Mouse (Mus musculus) CH12.LX (cell line): Measurements from ENCODE around the gene Afg1l. TPM values are rescaled to one million over a fixed set of nuclear protein-coding genes. Genes with fewer than 3 reads are reported as not detected.

Experiments
- DNase-seq: peaks from one replicate; pipeline ENCODE4 v3.0.0-alpha.2; 2013; ENCODE audit errors: extremely low read depth
- H3K27ac ChIP-seq: 2 replicates; pipeline ENCODE4 v1.5.1; 2012; ENCODE audit warnings: low read depth, mild to moderate bottlenecking, control low read depth, moderate library complexity; ENCODE audit not compliant: insufficient read depth
- H3K27me3 ChIP-seq: replicated peaks from 2 replicates; pipeline ENCODE3; 2012; ENCODE audit warnings: inconsistent platforms
- H3K36me3 ChIP-seq, 2 experiments: replicated peaks in 1 of 2; 2 replicates each; pipeline versions ENCODE3 to v1.6.1; 2012; ENCODE audit warnings: inconsistent platforms in 1 of 2, low read length in 1 of 2, mild to moderate bottlenecking in 1 of 2, mixed read lengths in 1 of 2, moderate library complexity in 1 of 2; ENCODE audit not compliant: control insufficient read depth in 1 of 2, insufficient read depth in 1 of 2
- H3K4me1 ChIP-seq, 2 experiments: 2 replicates each; pipeline ENCODE4 v1.6.1; 2012; ENCODE audit warnings: inconsistent platforms in 1 of 2, moderate library complexity in 1 of 2; ENCODE audit not compliant: insufficient read depth in 2 of 2, control insufficient read depth in 1 of 2
- H3K4me2 ChIP-seq: 2 replicates; pipeline ENCODE4 v1.6.1; 2012; ENCODE audit warnings: low read depth, mild to moderate bottlenecking, control low read depth; ENCODE audit not compliant: poor library complexity, insufficient read depth, severe bottlenecking
- H3K4me3 ChIP-seq, 3 experiments: fragments of 150-350 bp in 1 of 3; sonication (generic) in 1 of 3; replicated peaks in 1 of 3; 2 replicates each; pipeline versions ENCODE3 to v1.5.1; 2011 to 2012; ENCODE audit warnings: low read depth in 2 of 3, low read length in 2 of 3, mild to moderate bottlenecking in 2 of 3, moderate library complexity in 2 of 3, control low read depth in 1 of 3, improper control_type of control experiment in 1 of 3, inconsistent platforms in 1 of 3, mixed read lengths in 1 of 3; ENCODE audit not compliant: poor library complexity in 1 of 3
- H3K79me2 ChIP-seq: replicated peaks from 2 replicates; pipeline ENCODE4 v1.6.1; 2012; ENCODE audit warnings: mild to moderate bottlenecking, moderate library complexity; ENCODE audit not compliant: control insufficient read depth, poor library complexity, insufficient read depth, severe bottlenecking; ENCODE audit errors: extremely low read depth
- H3K9ac ChIP-seq: 2 replicates; pipeline ENCODE4 v1.6.1; 2012; ENCODE audit warnings: low read depth, mild to moderate bottlenecking, control low read depth, moderate library complexity; ENCODE audit not compliant: insufficient read depth
- H3K9me3 ChIP-seq: replicated peaks from 2 replicates; pipeline ENCODE3; 2012; ENCODE audit warnings: low read length, inconsistent platforms, mixed read lengths
- CHD1 ChIP-seq: IDR thresholded peaks from 2 replicates; pipeline ENCODE4 v1.6.1; 2012; ENCODE audit warnings: low read depth, low read length, improper control_type of control experiment, inconsistent platforms
- CHD2 ChIP-seq: IDR thresholded peaks from 2 replicates; pipeline ENCODE4 v1.6.1; 2011; ENCODE audit warnings: low read length, improper control_type of control experiment
- E2F4 ChIP-seq: IDR thresholded peaks from 2 replicates; pipeline ENCODE4 v1.6.1; 2011; ENCODE audit warnings: low read depth, low read length, improper control_type of control experiment; ENCODE audit not compliant: insufficient replicate concordance
- GABPA ChIP-seq: IDR thresholded peaks from 2 replicates; pipeline ENCODE4 v1.6.1; 2012; ENCODE audit warnings: low read depth, low read length, improper control_type of control experiment, inconsistent platforms; ENCODE audit not compliant: insufficient replicate concordance
- HCFC1 ChIP-seq: IDR thresholded peaks from 2 replicates; pipeline ENCODE4 v1.6.1; 2012; ENCODE audit warnings: low read depth, mild to moderate bottlenecking, inconsistent platforms, low read length, improper control_type of control experiment
- IRF4 ChIP-seq: IDR thresholded peaks from 2 replicates; pipeline ENCODE4 v1.6.1; 2014; ENCODE audit warnings: low read depth, mild to moderate bottlenecking, inconsistent platforms, low read length, improper control_type of control experiment
- JUN ChIP-seq: IDR thresholded peaks from 2 replicates; pipeline ENCODE4 v1.6.1; 2011; ENCODE audit warnings: low read depth, mild to moderate bottlenecking, low read length, improper control_type of control experiment, moderate library complexity; ENCODE audit not compliant: insufficient read depth
- JUND ChIP-seq: conservative IDR thresholded peaks from 2 replicates; pipeline ENCODE4 v1.6.1; 2011; ENCODE audit warnings: low read depth, low read length, improper control_type of control experiment
- MAFK ChIP-seq: IDR thresholded peaks from 2 replicates; pipeline ENCODE4 v1.6.1; 2011; ENCODE audit warnings: low read length, improper control_type of control experiment; ENCODE audit not compliant: insufficient replicate concordance
- MAX ChIP-seq: IDR thresholded peaks from 2 replicates; pipeline ENCODE4 v1.6.1; 2011; ENCODE audit warnings: low read length, improper control_type of control experiment
- MEF2A ChIP-seq: IDR thresholded peaks from 2 replicates; pipeline ENCODE4 v1.6.1; 2014; ENCODE audit warnings: low read depth, mild to moderate bottlenecking, inconsistent platforms, low read length, improper control_type of control experiment, borderline replicate concordance
- MXI1 ChIP-seq: IDR thresholded peaks from 2 replicates; pipeline ENCODE4 v1.6.1; 2011; ENCODE audit warnings: mild to moderate bottlenecking, low read depth, low read length, improper control_type of control experiment
- NELFE ChIP-seq: IDR thresholded peaks from 2 replicates; pipeline ENCODE4 v1.6.1; 2011; ENCODE audit warnings: low read depth, low read length, improper control_type of control experiment
- NRF1 ChIP-seq: IDR thresholded peaks from 2 replicates; pipeline ENCODE4 v1.6.1; 2014; ENCODE audit warnings: low read depth, mild to moderate bottlenecking, inconsistent platforms, low read length, improper control_type of control experiment, moderate library complexity
- POLR2A ChIP-seq: IDR thresholded peaks from 2 replicates; pipeline ENCODE4 v1.6.1; 2011; ENCODE audit warnings: low read depth, mild to moderate bottlenecking, improper control_type of control experiment, low read length
- RCOR1 ChIP-seq: conservative IDR thresholded peaks from 2 replicates; pipeline ENCODE4 v1.6.1; 2012; ENCODE audit warnings: low read depth, mild to moderate bottlenecking, inconsistent platforms, low read length, improper control_type of control experiment
- TBP ChIP-seq: conservative IDR thresholded peaks from 2 replicates; pipeline ENCODE4 v1.6.1; 2011; ENCODE audit warnings: low read depth, low read length, improper control_type of control experiment
- UBTF ChIP-seq: IDR thresholded peaks from 2 replicates; pipeline ENCODE4 v1.6.1; 2012; ENCODE audit warnings: low read depth, mild to moderate bottlenecking, inconsistent platforms, low read length, improper control_type of control experiment, moderate library complexity
- USF1 ChIP-seq: IDR thresholded peaks from 2 replicates; pipeline ENCODE4 v1.6.1; 2014; ENCODE audit warnings: low read depth, mild to moderate bottlenecking, inconsistent platforms, low read length, improper control_type of control experiment
- USF2 ChIP-seq: conservative IDR thresholded peaks from 2 replicates; pipeline ENCODE4 v1.6.1; 2011; ENCODE audit warnings: low read depth, low read length, improper control_type of control experiment
- ZC3H11A ChIP-seq: IDR thresholded peaks from 2 replicates; pipeline ENCODE4 v1.6.1; 2012; ENCODE audit warnings: low read depth, mild to moderate bottlenecking, inconsistent platforms, low read length, improper control_type of control experiment
- ZKSCAN1 ChIP-seq: IDR thresholded peaks from 2 replicates; pipeline ENCODE4 v1.6.1; 2012; ENCODE audit warnings: low read depth, inconsistent platforms, low read length, improper control_type of control experiment, borderline replicate concordance
- ZMIZ1 ChIP-seq: IDR thresholded peaks from 2 replicates; pipeline ENCODE4 v1.6.1; 2012; ENCODE audit warnings: low read depth, mild to moderate bottlenecking, inconsistent platforms, low read length, improper control_type of control experiment
- ZNF384 ChIP-seq: IDR thresholded peaks from 2 replicates; pipeline ENCODE4 v1.6.1; 2012; ENCODE audit warnings: low read depth, low read length, improper control_type of control experiment, inconsistent platforms
- dilution Hi-C: fragments of 300-500 bp; cut with MboI; formaldehyde crosslinking; loops from 2 replicates; pipeline ENCODE4 v1.14.3; 2020; ENCODE audit warnings: low sequenced_read_pairs; ENCODE audit not compliant: extremely low pct_unique_long_range_greater_than_20kb, extremely low pct_ligation_motif_present
- in situ Hi-C: fragments of 300-500 bp; cut with MboI; formaldehyde crosslinking; loops from 3 replicates; pipeline ENCODE4 v1.14.3; 2019; ENCODE audit warnings: low sequenced_read_pairs, low pct_ligation_motif_present, low pct_unique_long_range_greater_than_20kb, mixed read lengths
- polyA plus RNA-seq: library from polyadenylated mRNA; unstranded; fragments of >175 nt; gene quantifications from 2 replicates; pipeline ENCODE4 v1.2.1, GENCODE M21; 2012; ENCODE audit warnings: low read depth; ENCODE audit not compliant: insufficient read length
- total RNA-seq, 2 experiments: library from RNA; depleted of rRNA; stranded (reverse); fragments of 300-350 nt in 1 of 2; fragments of >200 nt in 1 of 2; gene quantifications; 2 replicates each; pipeline ENCODE4 v1.2.3; 2012 to 2014

Afg1l gene
- total and polyA plus RNA-seq, 3 experiments, result 3.1 to 6.9 (median 4.5) TPM

DNA sequence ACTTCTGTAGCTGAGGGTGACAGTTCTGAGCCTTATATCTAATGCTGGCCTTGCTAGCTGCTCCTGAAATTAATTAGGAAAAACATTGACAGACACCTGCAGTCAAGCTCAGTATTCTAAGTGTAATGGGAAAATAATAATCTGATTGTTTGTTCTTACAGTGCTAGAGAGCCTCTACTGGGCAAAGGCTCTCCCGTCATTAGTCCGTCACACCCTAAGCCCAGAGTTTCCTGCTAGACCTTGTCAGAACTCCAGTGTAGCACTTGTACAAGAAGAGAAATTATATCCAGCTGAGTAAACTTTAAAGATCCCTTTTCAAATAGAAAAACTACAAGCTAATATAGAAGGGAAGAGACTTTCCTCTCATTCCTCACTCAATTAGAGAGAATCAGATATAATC, 44.5 kb upstream of the Afg1l start:
- H3K4me1 ChIP-seq, result no peaks in the 10 kb centered on the region; a peak in 1 of 4 replicates
- peaks cover 14% of the 10 kb centered on the region for H3K79me2 ChIP-seq
- no peak overlapping the region for H3K4me3 ChIP-seq
- TF ChIP-seq POLR2A (no peak), ZKSCAN1 (no peak), E2F4 (no peak), UBTF (no peak), MAX (no peak), CHD2 (no peak), ZNF384 (no peak), USF1 (no peak), MEF2A (no peak), TBP (no peak), JUN (no peak), IRF4 (no peak), JUND (no peak), GABPA (no peak), ZMIZ1 (no peak)
- H3K4me2 ChIP-seq, result no peak overlapping the region
- H3K9ac ChIP-seq, result no peak overlapping the region
- peaks cover 15 to 61% of the 10 kb centered on the region in 2 experiments for H3K36me3 ChIP-seq
- H3K27ac ChIP-seq, result no peak overlapping the region
- in situ Hi-C loops (no loop called here), dilution Hi-C loops (no loop called here)
- no peaks in the 10 kb centered on the region for H3K27me3 ChIP-seq
- H3K9me3 ChIP-seq, result no peaks in the 10 kb centered on the region
- no peak for DNase-seq

DNA sequence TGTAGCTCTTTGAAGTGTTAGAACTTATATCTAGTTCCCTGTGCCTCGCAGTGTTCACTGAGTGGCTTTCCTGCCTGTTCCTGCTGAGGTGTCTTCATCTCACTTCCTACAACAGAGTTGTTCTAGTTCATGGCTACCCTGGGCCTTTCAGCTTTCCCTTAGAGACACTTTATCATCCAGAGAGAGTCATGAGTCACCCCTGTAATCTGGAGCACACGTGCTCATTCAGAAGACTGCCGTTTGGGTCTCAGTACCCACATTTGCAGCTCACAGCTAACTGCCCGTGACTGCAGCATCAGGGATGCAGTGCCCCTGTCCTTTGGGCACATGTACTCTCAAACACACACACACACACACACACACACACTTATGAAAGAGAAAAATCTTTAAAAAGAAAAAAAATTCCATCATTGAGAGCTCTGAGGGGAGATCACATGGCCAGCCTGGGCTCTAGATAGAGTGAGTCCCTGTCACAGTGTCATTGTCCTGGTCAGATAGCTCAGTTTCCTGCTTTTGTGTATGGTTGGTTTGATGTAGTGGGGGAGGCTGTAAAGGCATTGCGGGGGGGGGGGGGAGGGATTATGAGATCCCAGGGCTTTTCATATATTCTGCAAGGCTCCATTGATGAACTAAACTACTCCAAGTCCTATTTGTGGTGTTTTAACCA, 43.1 kb upstream of the Afg1l start:
- no peak overlapping the region for H3K9ac ChIP-seq
- H3K79me2 ChIP-seq, result peaks cover 18% of the 10 kb centered on the region
- dilution Hi-C loops, result no loop called here
- H3K9me3 ChIP-seq, result no peaks in the 10 kb centered on the region
- no peak overlapping the region for H3K4me2 ChIP-seq
- TF ChIP-seq ZKSCAN1 (no peak), NRF1 (no peak), RCOR1 (no peak), GABPA (no peak), CHD1 (no peak), USF1 (no peak), MAFK (no peak), ZNF384 (no peak), CHD2 (no peak), ZC3H11A (no peak), USF2 (no peak), MEF2A (no peak), HCFC1 (no peak), MAX (no peak), NELFE (no peak), MXI1 (no peak), E2F4 (no peak), JUN (no peak)
- in situ Hi-C loops, result no loop called here
- H3K36me3 ChIP-seq, result peaks cover 11 to 58% of the 10 kb centered on the region in 2 experiments
- H3K27me3 ChIP-seq, result no peaks in the 10 kb centered on the region
- no peaks in the 10 kb centered on the region; a peak in 1 of 4 replicates for H3K4me1 ChIP-seq
- H3K27ac ChIP-seq, result no peak overlapping the region
- H3K4me3 ChIP-seq, result no peak overlapping the region
- DNase-seq, result no peak
